In genomic region chr12:111896908-111897661, GRCm38 (mm10) we compare ENCODE assay signal across 9 mouse cellular contexts. TPM values are rescaled to one million over a fixed set of nuclear protein-coding genes. Genes with fewer than 3 reads are reported as not detected.
A peak's percentile ranks its signal among the peaks of the same experiment; 100 is the strongest.
DNase-seq lines count a peak whose midpoint lies in the region; ATAC-seq and TF ChIP-seq lines count a peak whose summit lies in the region.
"Had no signal": no experiment of that assay in that cellular context is flagged by ENCODE, and none has a peak within 500 bp of the region (broad histone marks: within the 10 kb centered on the region; RNA-seq: fewer than 3 reads in every experiment).

No protein-coding gene starts in this region.

- peak; percentile 81 for ATAC-seq in heart, embryonic 14.5 days (ENCODE audit: insufficient number of reproducible peaks, insufficient read depth, low FRiP score, low read depth)

- H3K4me1 ChIP-seq in MEL (ENCODE audit: control insufficient read depth in 1 of 2, insufficient read depth in 2 of 2, low read length in 2 of 2): peaks cover 10 to 24% of the 10 kb centered on the region in 2 experiments
- peaks cover 33 to 59% of the 10 kb centered on the region in 2 experiments for H3K4me1 ChIP-seq in heart, embryonic 14.5 days (ENCODE audit: control insufficient read depth in 2 of 2, insufficient read depth in 2 of 2, low read length in 2 of 2)
- H3K4me1 ChIP-seq: embryonic facial prominence, embryonic 12.5 days had no signal

- no peak for TF ChIP-seq RAD21 in MEL (IDR thresholded peaks at IDR 0.05; ENCODE audit: low read depth, low read length)

- peak overlapping the region; percentile 19 to 38 for H3K4me3 ChIP-seq in MEL (ENCODE audit: control insufficient read depth in 1 of 2, insufficient read depth in 1 of 2, low read depth in 2 of 2, low read length in 2 of 2)
- no peak overlapping the region for H3K4me3 ChIP-seq in heart, embryonic 14.5 days (ENCODE audit: control insufficient read depth in 1 of 2, insufficient read depth in 1 of 2, low read depth in 1 of 2, low read length in 2 of 2)
- H3K4me3 ChIP-seq: embryonic facial prominence, embryonic 12.5 days had no signal

- no peaks in the 10 kb centered on the region for H3K79me2 ChIP-seq in MEL (ENCODE audit: control insufficient read depth, insufficient read depth, low read length, poor library complexity)

- H3K9ac ChIP-seq in MEL (ENCODE audit: control insufficient read depth, low read depth, low read length, poor library complexity, severe bottlenecking): peak overlapping the region; percentile 19
- peak overlapping the region; percentile 22; the same call in 1 of the 2 replicates for H3K9ac ChIP-seq in heart, embryonic 14.5 days (ENCODE audit: low read length)
- H3K9ac ChIP-seq: embryonic facial prominence, embryonic 12.5 days had no signal

- H3K27me3 ChIP-seq in MEL (ENCODE audit: control insufficient read depth in 1 of 2, insufficient read depth in 2 of 2, low read length in 2 of 2): no peaks in the 10 kb centered on the region
- H3K27me3 ChIP-seq in heart, embryonic 14.5 days (ENCODE audit: control insufficient read depth, insufficient read depth, low read length): no peaks in the 10 kb centered on the region
- H3K27me3 ChIP-seq: embryonic facial prominence, embryonic 12.5 days had no signal

- TF ChIP-seq EP300 in MEL (IDR thresholded peaks at IDR 0.05; ENCODE audit: low read depth in 1 of 2, low read length in 2 of 2): peak; percentile 59; a peak in 3 of 4 replicates

- TF ChIP-seq POLR2A in MEL (IDR thresholded peaks at IDR 0.05; ENCODE audit: control insufficient read depth in 1 of 2, insufficient read depth in 1 of 2, low read depth in 1 of 2, low read length in 2 of 2, poor library complexity in 1 of 2): no peak

- peaks cover 0 to 23% of the 10 kb centered on the region in 2 experiments; a peak in 2 of 4 replicates for H3K36me3 ChIP-seq in MEL (ENCODE audit: control insufficient read depth in 1 of 2, insufficient read depth in 2 of 2, low read length in 2 of 2)
- no peaks in the 10 kb centered on the region for H3K36me3 ChIP-seq in heart, embryonic 14.5 days (ENCODE audit: control insufficient read depth, insufficient read depth, low read length)
- H3K36me3 ChIP-seq: embryonic facial prominence, embryonic 12.5 days had no signal

- no peaks in the 10 kb centered on the region for H3K9me3 ChIP-seq in MEL (replicated peaks; ENCODE audit: insufficient read depth, low read length)
- no peaks in the 10 kb centered on the region for H3K9me3 ChIP-seq in heart, embryonic 14.5 days (ENCODE audit: control insufficient read depth, low read length)
- H3K9me3 ChIP-seq: embryonic facial prominence, embryonic 12.5 days had no signal

- DNase-seq in adrenal gland, adult (ENCODE audit: inconsistent age in 2 of 2, low spot score in 1 of 2): peak; percentile 57 to 73
- DNase-seq in adrenal gland, postnatal 25 days: no peak
- peak; percentile 78 for DNase-seq in MEL (ENCODE audit: low read depth, low spot score)
- peak; percentile 60 for DNase-seq in large intestine, adult 2 months (ENCODE audit: low read depth, low spot score)
- DNase-seq in spleen, postnatal 36 days (ENCODE audit: low spot score in 2 of 2): peak; percentile 58 to 62
- no peak for DNase-seq in gastrocnemius, adult 8-10 months (ENCODE audit: low spot score in 2 of 2)
- no peak for DNase-seq in urinary bladder, adult 2 months (ENCODE audit: low spot score)

- 13% methylated on average over 7 of the region's 7 CpGs for WGBS in heart, embryonic 14.5 days
- WGBS in large intestine, adult 2 months: 17% methylated on average over 7 of the region's 7 CpGs

- peak overlapping the region; percentile 56 for H3K27ac ChIP-seq in MEL (ENCODE audit: control insufficient read depth, low read depth, low read length)
- H3K27ac ChIP-seq in heart, embryonic 14.5 days (replicated peaks in 1 of 2; ENCODE audit: control insufficient read depth in 1 of 2, insufficient read depth in 1 of 2, low read depth in 2 of 2, low read length in 2 of 2): peak overlapping the region; percentile 14 to 80
- H3K27ac ChIP-seq: embryonic facial prominence, embryonic 12.5 days had no signal

- H3K4me2 ChIP-seq in heart, embryonic 14.5 days (ENCODE audit: low read length): peak overlapping the region; percentile 34
- H3K4me2 ChIP-seq: embryonic facial prominence, embryonic 12.5 days had no signal

- TF ChIP-seq CTCF in MEL (IDR thresholded peaks at IDR 0.05 in 2 of 3, conservative IDR thresholded peaks at IDR 0.05 in 1 of 3; ENCODE audit: control insufficient read depth in 1 of 3, insufficient read depth in 1 of 3, low read depth in 2 of 3, low read length in 3 of 3, poor library complexity in 1 of 3, severe bottlenecking in 1 of 3): no peak

TF ChIP-seq in MEL, 35 proteins besides CTCF, POLR2A, EP300 and RAD21:
- peak; percentile 93 for TF ChIP-seq MAZ (IDR thresholded peaks at IDR 0.05; ENCODE audit: low read depth, low read length)
- TF ChIP-seq MYB (IDR thresholded peaks at IDR 0.05; ENCODE audit: low read depth, low read length): no peak
- 0 out of 2 replicates have a peak, but pooled peaks have one; percentile 25 for TF ChIP-seq GABPA (IDR thresholded peaks at IDR 0.05; ENCODE audit: low read depth, low read length)
- peak; percentile 28; the same call in 1 of the 2 replicates for TF ChIP-seq ELF1 (IDR thresholded peaks at IDR 0.05; ENCODE audit: low read depth, low read length)
- TF ChIP-seq NELFE (IDR thresholded peaks at IDR 0.05; ENCODE audit: low read depth, low read length): peak; percentile 36; the same call in 1 of the 2 replicates
- TF ChIP-seq CHD1 (IDR thresholded peaks at IDR 0.05; ENCODE audit: low read depth, low read length): 0 out of 2 replicates have a peak, but pooled peaks have one; percentile 49
- TF ChIP-seq TCF12 (IDR thresholded peaks at IDR 0.05; ENCODE audit: low read depth, low read length): peak; percentile 56; the same call in 1 of the 2 replicates
- peak; percentile 58; the same call in 1 of the 2 replicates for TF ChIP-seq MXI1 (IDR thresholded peaks at IDR 0.05; ENCODE audit: low read depth, low read length)
- TF ChIP-seq ZMIZ1 (IDR thresholded peaks at IDR 0.05; ENCODE audit: low read depth, low read length): 0 out of 2 replicates have a peak, but pooled peaks have one; percentile 23
- TF ChIP-seq TAL1 (IDR thresholded peaks at IDR 0.05; ENCODE audit: low read length): peak; percentile 52
- TF ChIP-seq POLR2AphosphoS5 (IDR thresholded peaks at IDR 0.05; ENCODE audit: borderline replicate concordance, low read depth, low read length): no peak
- TF ChIP-seq MEF2A (IDR thresholded peaks at IDR 0.05; ENCODE audit: extremely low read depth, insufficient replicate concordance, low read depth, low read length, poor library complexity, severe bottlenecking): no peak
- peak; percentile 16; the same call in 1 of the 2 replicates for TF ChIP-seq CHD2 (IDR thresholded peaks at IDR 0.05; ENCODE audit: low read length)
- TF ChIP-seq ETS1 (IDR thresholded peaks at IDR 0.05; ENCODE audit: low read depth, low read length): 0 out of 2 replicates have a peak, but pooled peaks have one; percentile 45
- TF ChIP-seq HCFC1 (IDR thresholded peaks at IDR 0.05; ENCODE audit: low read depth, low read length): peak; percentile 43; the same call in 1 of the 2 replicates
- TF ChIP-seq JUND (IDR thresholded peaks at IDR 0.05; ENCODE audit: low read depth, low read length): no peak
- TF ChIP-seq GATA1 (IDR thresholded peaks at IDR 0.05; ENCODE audit: low read depth, low read length): peak; percentile 72
- TF ChIP-seq SMC3 (IDR thresholded peaks at IDR 0.05; ENCODE audit: low read depth, low read length): no peak
- TF ChIP-seq BHLHE40 (IDR thresholded peaks at IDR 0.05; ENCODE audit: borderline replicate concordance, low read depth, low read length): no peak
- peak; percentile 74 for TF ChIP-seq RCOR1 (IDR thresholded peaks at IDR 0.05; ENCODE audit: low read depth, low read length)
- no peak for TF ChIP-seq MYC (IDR thresholded peaks at IDR 0.05; ENCODE audit: low read depth, low read length)
- TF ChIP-seq SIN3A (IDR thresholded peaks at IDR 0.05; ENCODE audit: low read length): peak; percentile 71

RNA-seq across cellular contexts. Expression of gene Ppp1r13b, which starts 10.8 kb away (rescaled TPM):
- total RNA-seq in adrenal gland, postnatal 25 days (2021): 16.3 and 18.1 TPM in 2 replicates
- total RNA-seq in MEL (2012; rRNA removed): 1.5 and 2.0 TPM in 2 replicates
- polyA plus RNA-seq in MEL (2012; ENCODE audit: insufficient read depth in 1 of 2, insufficient read length in 2 of 2, low read depth in 1 of 2, low replicate concordance in 2 of 2, missing spikeins in 1 of 2): 1 to 10 TPM in 1 of 2 experiments, not detected in 1; 8.7 TPM
- 15.4 and 15.5 TPM in 2 replicates for polyA plus RNA-seq in heart, embryonic 14.5 days (2014; fragmentation: Nextera tagmentation; extraction: Ambion mirVana)
- 18.8 and 25.7 TPM in 2 replicates for polyA plus RNA-seq in large intestine, adult 2 months (2012; rRNA removed)
- total RNA-seq in gastrocnemius, adult 8-10 months (2022): 1 to 10 TPM; 4.1 to 8.0 (median 6.0) TPM
- polyA plus RNA-seq in urinary bladder, adult 2 months (2012; rRNA removed): 16.6 and 24.9 TPM in 2 replicates

Comparison
In these comparisons a context has a peak if more than half of its experiments do, and no peak if none do; other contexts are left out.
1. DNase-seq: peak in adrenal gland, adult (2 of 2), MEL (single experiment), large intestine, adult 2 months (single experiment) and spleen, postnatal 36 days (2 of 2); none in adrenal gland, postnatal 25 days (single experiment), gastrocnemius, adult 8-10 months (0 of 2) and urinary bladder, adult 2 months (single experiment).
2. H3K4me3 ChIP-seq: peak in MEL (2 of 2); none in heart, embryonic 14.5 days (0 of 2).